ENCODE assay signal across 8 mouse cellular contexts in the genomic region with DNA sequence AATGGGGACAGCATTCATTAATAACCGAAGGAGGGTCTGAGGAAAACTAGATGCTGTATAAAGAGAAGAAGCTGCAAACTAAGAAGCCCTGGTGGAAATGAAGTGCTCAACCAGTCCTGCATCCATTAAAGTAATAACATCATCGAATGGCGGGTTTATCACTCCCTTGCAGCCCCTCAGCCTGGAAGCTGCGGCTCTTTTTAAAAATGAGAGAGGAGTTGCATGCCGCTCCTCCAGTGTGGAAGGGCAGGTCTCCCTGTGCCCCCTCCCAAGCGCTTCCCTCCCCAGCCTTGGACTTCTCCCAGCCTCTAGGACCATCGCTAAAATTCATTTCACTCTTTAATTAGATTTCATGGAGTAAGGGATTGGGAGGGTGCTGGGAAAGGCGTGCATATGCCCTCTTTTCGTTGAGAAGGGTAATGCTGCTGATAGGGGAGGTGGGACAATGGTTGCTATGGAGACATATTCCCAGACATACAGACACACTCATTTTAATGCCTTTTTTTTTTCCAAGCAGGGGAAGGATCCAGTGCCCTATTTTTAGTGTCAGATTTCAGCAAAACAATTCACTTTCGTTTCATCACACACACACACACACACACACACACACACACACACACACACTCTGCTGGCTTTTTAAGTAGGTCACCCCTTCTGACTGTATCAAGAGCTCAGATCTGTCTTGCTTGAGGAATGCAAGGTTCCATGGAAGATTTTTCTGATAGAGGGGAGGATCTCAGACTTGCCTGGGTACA. TPM values are rescaled to one million over a fixed set of nuclear protein-coding genes. Genes with fewer than 3 reads are reported as not detected.
DNase-seq lines count a peak whose midpoint lies in the region; ATAC-seq and TF ChIP-seq lines count a peak whose summit lies in the region.

No protein-coding gene starts in this region.

- H3K4me3 ChIP-seq in heart, postnatal 0 days (ENCODE audit: low read depth, low read length): no peak overlapping the region

- no peak overlapping the region for H3K27ac ChIP-seq in heart, postnatal 0 days (ENCODE audit: low read depth)

- no peak for ATAC-seq in heart, postnatal 0 days (ENCODE audit: insufficient read depth, low read depth)

- WGBS in heart, postnatal 0 days: 48% methylated on average over 10 of the region's 10 CpGs

- TF ChIP-seq CTCF in heart, postnatal 0 days (IDR thresholded peaks at IDR 0.05; ENCODE audit: low read depth): no peak

- H3K9me3 ChIP-seq in heart, postnatal 0 days (replicated peaks; ENCODE audit: control insufficient read depth, low read length): peaks cover 6% of the 10 kb centered on the region; the same call in 1 of the 2 replicates

- peaks cover 3% of the 10 kb centered on the region; the same call in 1 of the 2 replicates for H3K4me1 ChIP-seq in heart, postnatal 0 days (ENCODE audit: control insufficient read depth, insufficient read depth)

- intact Hi-C loops in left cerebral cortex, postnatal 14 days (cut with DNase I): no loop called here

- no peaks in the 10 kb centered on the region for H3K27me3 ChIP-seq in heart, postnatal 0 days (ENCODE audit: control insufficient read depth, insufficient read depth, low read length)

- no peak for DNase-seq in heart, postnatal 0 days (ENCODE audit: low spot score)
- DNase-seq in heart, adult 8-10 months (ENCODE audit: low spot score): no peak
- DNase-seq in adrenal gland, postnatal 25 days: peak; percentile 36
- DNase-seq in frontal cortex, adult 2 months (ENCODE audit: extremely low spot score in 1 of 2, low spot score in 1 of 2): peak; percentile 57 to 78
- DNase-seq in left cerebral cortex, postnatal 14 days (ENCODE audit: low spot score in 2 of 2): peak; percentile 60 to 88
- DNase-seq in retina, postnatal 1 day: peak; percentile 85
- DNase-seq in B cell, adult 2 months: no peak
- DNase-seq in ovary, postnatal 14 days (ENCODE audit: low spot score): no peak

- no peaks in the 10 kb centered on the region for H3K36me3 ChIP-seq in heart, postnatal 0 days (replicated peaks; ENCODE audit: control insufficient read depth, insufficient read depth, low read length)

- peak overlapping the region; percentile 15; the same call in 1 of the 2 replicates for H3K4me2 ChIP-seq in heart, postnatal 0 days (ENCODE audit: low read depth, low read length)

- no peak overlapping the region for H3K9ac ChIP-seq in heart, postnatal 0 days (replicated peaks; ENCODE audit: low read depth, low read length)

- TF ChIP-seq EP300 in heart, postnatal 0 days (IDR thresholded peaks at IDR 0.05; ENCODE audit: low read depth): no peak

RNA-seq across cellular contexts. Expression of a gene that starts 35.4 kb away (rescaled TPM):
- total RNA-seq in heart, postnatal 0 days (2014; rRNA removed; ENCODE audit: low replicate concordance): 61.5 and 74.4 TPM in 2 replicates
- polyA plus RNA-seq in heart, postnatal 0 days (2015; fragmentation: Nextera tagmentation; extraction: Ambion mirVana): 4.6 and 5.2 TPM in 2 replicates
- 10 to 100 TPM; 17.2 to 21.1 (median 19.8) TPM for total RNA-seq in heart, adult 8-10 months (2022)
- 43.5 and 45.2 TPM in 2 replicates for total RNA-seq in adrenal gland, postnatal 25 days (2021)
- polyA plus RNA-seq in frontal cortex, adult 2 months (2012; rRNA removed): 9.9 and 10.6 TPM in 2 replicates
- 10 to 100 TPM; 40.8 to 47.1 TPM for total RNA-seq in left cerebral cortex, postnatal 14 days (2021)

Comparison
In these comparisons a context has a peak if more than half of its experiments do, and no peak if none do; other contexts are left out.
1. DNase-seq: peak in adrenal gland, postnatal 25 days (single experiment), frontal cortex, adult 2 months (2 of 2), left cerebral cortex, postnatal 14 days (2 of 2) and retina, postnatal 1 day (single experiment); none in heart, postnatal 0 days (single experiment), heart, adult 8-10 months (single experiment), B cell, adult 2 months (0 of 2) and ovary, postnatal 14 days (single experiment).